Mouse (Mus musculus) liver, postnatal 0 days (tissue): ENCODE results near the gene Lmnb2.

ENCODE experiments used
- CTCF ChIP-seq: sonication (generic); IDR thresholded peaks from 2 replicates; pipeline ENCODE4 v1.5.1; 2016; ENCODE audit warnings: antibody characterized with exemption, low read depth
- EP300 ChIP-seq: IDR thresholded peaks from 2 replicates; pipeline ENCODE4 v1.6.1; 2016; ENCODE audit warnings: antibody characterized with exemption, low read depth, mild to moderate bottlenecking

- TF ChIP-seq CTCF (no peak), EP300 (no peak)
Observed at GRCm38 (mm10) chr10:80864446-80864845, 53.6 kb downstream of the Lmnb2 start.
